Mouse (Mus musculus) adrenal gland, adult 10 weeks (tissue): ENCODE results near the gene Adh6a. TPM values are rescaled to one million over a fixed set of nuclear protein-coding genes. Genes with fewer than 3 reads are reported as not detected.

Source experiments
- polyA plus RNA-seq: library from polyadenylated mRNA; stranded (reverse); fragments of 350-450 nt; fragmentation: Illumina TruSeq; extraction: RNeasy Lipid Tissue Mini Kit (QIAGEN cat#74804); gene quantifications from one replicate; pipeline ENCODE4 v1.2.3, GENCODE M21; 2014; ENCODE audit warnings: low read depth, low replicate concordance

Gene Adh6a
- not detected for polyA plus RNA-seq

GRCm38 (mm10) chr3:138312965-138313364 lies at the start of gene Adh6a:
Gene Adh6a, plus strand, starts transcription at chr3:138313286.

DNA sequence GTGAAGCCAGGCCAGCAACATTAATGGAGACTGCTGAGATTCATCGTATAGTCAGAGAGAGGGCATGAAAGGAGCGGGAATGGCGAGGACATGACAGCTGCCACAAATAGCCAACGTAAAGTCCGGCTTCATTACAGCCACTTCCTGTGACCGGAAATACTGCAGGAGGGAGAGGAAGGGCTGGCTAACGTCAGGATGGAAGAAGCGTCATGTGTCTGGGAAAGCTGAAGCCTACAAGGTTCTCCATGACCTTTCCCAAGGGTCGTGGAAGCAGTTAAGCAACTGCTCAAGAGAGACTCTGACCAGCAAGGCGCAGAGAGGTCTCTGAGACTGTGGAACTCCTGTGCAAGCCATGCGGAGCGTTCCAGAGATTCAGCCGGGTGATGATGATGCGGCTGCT lies 28.4 kb downstream of the Adh6a start, which contains the start of gene Adh6b:
Gene Adh6b, plus strand, starts transcription at position 305 of the 400 bp plus-strand sequence.

Other genes starting within 250 kb of the Adh6a start
- 0.93 TPM for gene 1110002E22Rik, start 248.2 kb upstream of the Adh6a start, polyA plus RNA-seq
- not detected for gene Gm5105, start 245.9 kb upstream of the Adh6a start, polyA plus RNA-seq
- gene Trmt10a, start 169.8 kb upstream of the Adh6a start, polyA plus RNA-seq: 12.7 TPM
- gene Mttp, start 168.3 kb upstream of the Adh6a start, polyA plus RNA-seq: 7.6 TPM
- gene 4930579F01Rik, start 119.5 kb upstream of the Adh6a start, polyA plus RNA-seq: not detected
- gene Adh7, start 95.5 kb upstream of the Adh6a start, polyA plus RNA-seq: 236 TPM
- gene Adh1, start 52.3 kb upstream of the Adh6a start, polyA plus RNA-seq: 2,641 TPM
- not detected for gene Adh6b, start 28.5 kb downstream of the Adh6a start, polyA plus RNA-seq
- gene Adh4, start 102.2 kb downstream of the Adh6a start, polyA plus RNA-seq: not detected
- gene Adh5, start 129.8 kb downstream of the Adh6a start, polyA plus RNA-seq: 224 TPM
- gene Metap1, start 176.2 kb downstream of the Adh6a start, polyA plus RNA-seq: 112 TPM
- gene Eif4e, start 212.9 kb downstream of the Adh6a start, polyA plus RNA-seq: 387 TPM